Mouse (Mus musculus): ENCODE measurements at regions not wholly inside any gene's neighbourhood (a gene's known extent, or its start where the extent isn't known, plus 50 kb on each side); places are given as distances from the start of the nearest gene placed in this dataset.

- TF ChIP-seq CTCF (IDR thresholded peaks at IDR 0.05; ENCODE audit: low read depth): no peak
- TF ChIP-seq EP300 (IDR thresholded peaks at IDR 0.05; ENCODE audit: low read depth): no peak
Observed at GRCm38 (mm10) chr4:27981309-27981708, 831.6 kb upstream of the Epha7 start.

Data from liver, postnatal 0 days (tissue).